Mouse (Mus musculus) kidney, adult 2 months (tissue): ENCODE data around the gene Rnf41.

ENCODE experiments used
- CTCF ChIP-seq: fragments of 200-500 bp; conservative IDR thresholded peaks from 2 replicates; pipeline ENCODE4 v1.5.1; 2011; ENCODE audit warnings: low read depth, mild to moderate bottlenecking, control low read depth, low read length, moderate library complexity, mixed read lengths; ENCODE audit not compliant: insufficient read depth, insufficient read length
- POLR2A ChIP-seq: fragments of 200-500 bp; IDR thresholded peaks from one replicate; pipeline ENCODE4 v1.6.1; 2011; ENCODE audit warnings: low read depth, low read length, control low read depth

GRCm38 (mm10) chr10:128422426-128422825 lies 11.0 kb downstream of the Rnf41 start:
- TF ChIP-seq CTCF (no peak), POLR2A (no peak)
